Mouse (Mus musculus): ENCODE results near the gene Pde4c.

Gene Pde4c

DNA sequence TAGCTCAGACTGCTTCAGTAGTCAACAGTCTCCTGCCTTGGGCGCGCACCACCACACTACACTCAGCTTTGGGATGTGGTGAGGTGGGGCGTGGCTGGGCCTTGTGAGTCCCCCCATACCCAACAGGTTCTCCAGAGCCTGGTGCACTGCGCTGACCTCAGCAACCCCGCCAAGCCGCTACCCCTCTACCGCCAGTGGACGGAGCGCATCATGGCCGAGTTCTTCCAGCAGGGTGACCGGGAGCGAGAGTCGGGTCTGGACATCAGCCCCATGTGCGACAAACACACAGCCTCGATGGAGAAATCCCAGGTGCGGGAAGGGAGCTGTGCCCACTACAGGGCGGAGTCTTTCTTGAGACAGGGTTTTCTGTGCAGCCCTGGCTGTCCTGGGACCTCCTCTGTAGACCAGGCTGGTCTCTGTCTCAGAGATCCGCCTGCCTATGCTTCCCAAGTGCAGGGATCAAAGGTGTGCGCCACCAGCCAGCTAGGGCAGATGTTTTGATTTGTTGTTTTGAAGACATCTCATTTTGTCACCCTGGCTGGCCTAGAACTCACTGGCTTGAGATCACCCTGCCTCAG is 25.7 kb downstream of the Pde4c start:
- DNase-seq (ENCODE audit: extremely low read depth, low read depth, low spot score): no peak

- DNase-seq (ENCODE audit: extremely low read depth, low read depth, low spot score): no peak
Observed at GRCm38 (mm10) chr8:70750128-70750680, 26.7 kb downstream of the Pde4c start.

GRCm38 (mm10) chr8:70752000-70752764 is 28.7 kb downstream of the Pde4c start:
- DNase-seq (ENCODE audit: extremely low read depth, low read depth, low spot score): no peak

- no peak for DNase-seq (ENCODE audit: extremely low read depth, low read depth, low spot score)
Observed at GRCm38 (mm10) chr8:70753151-70753550, 29.6 kb downstream of the Pde4c start.

DNA sequence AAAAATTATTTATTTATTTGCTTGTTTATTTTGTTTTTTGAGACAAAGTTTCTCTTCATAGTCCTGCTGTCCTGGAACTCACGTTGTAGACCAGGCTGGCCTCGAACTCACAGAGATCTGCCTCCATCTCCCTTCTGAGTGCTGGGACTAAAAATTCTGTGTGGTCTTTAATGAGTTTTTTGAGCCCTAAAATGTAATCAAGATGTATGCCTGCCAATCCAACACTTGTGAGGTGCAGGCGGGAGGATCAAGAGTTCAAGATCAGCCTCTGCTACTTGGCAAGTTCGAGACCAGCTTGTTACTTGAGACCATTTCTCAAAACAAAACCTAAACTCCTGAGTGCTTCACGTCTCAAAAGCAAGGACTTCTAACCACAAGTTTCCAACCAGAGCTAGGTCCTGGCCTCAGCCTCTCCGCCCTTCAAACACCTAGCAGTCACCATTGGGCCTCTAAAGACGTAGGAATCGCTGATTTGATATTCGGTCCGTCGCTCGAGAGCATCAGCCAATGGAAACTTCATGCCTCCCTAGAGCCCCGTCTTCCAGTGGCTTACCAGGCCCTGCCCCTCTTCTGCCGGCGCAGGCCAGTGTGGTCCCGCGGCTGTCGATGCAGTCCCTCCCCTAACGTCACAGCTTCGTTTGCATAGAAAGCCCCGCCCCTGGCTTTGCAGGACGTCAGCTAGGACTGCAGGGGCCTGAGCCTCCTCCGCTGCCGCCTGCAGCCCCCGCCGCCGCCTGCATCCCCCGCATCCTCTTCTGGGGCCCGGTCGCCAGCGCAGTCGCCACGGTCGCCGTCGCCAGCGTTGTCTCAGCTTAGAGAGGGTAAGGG is 30.7 kb downstream of the Pde4c start, which contains the start of gene Rab3a:
TSS of gene Rab3a (plus strand) at position 637 of the 828 bp plus-strand sequence.
- no peak for DNase-seq (ENCODE audit: extremely low read depth, low read depth, low spot score)

DNA sequence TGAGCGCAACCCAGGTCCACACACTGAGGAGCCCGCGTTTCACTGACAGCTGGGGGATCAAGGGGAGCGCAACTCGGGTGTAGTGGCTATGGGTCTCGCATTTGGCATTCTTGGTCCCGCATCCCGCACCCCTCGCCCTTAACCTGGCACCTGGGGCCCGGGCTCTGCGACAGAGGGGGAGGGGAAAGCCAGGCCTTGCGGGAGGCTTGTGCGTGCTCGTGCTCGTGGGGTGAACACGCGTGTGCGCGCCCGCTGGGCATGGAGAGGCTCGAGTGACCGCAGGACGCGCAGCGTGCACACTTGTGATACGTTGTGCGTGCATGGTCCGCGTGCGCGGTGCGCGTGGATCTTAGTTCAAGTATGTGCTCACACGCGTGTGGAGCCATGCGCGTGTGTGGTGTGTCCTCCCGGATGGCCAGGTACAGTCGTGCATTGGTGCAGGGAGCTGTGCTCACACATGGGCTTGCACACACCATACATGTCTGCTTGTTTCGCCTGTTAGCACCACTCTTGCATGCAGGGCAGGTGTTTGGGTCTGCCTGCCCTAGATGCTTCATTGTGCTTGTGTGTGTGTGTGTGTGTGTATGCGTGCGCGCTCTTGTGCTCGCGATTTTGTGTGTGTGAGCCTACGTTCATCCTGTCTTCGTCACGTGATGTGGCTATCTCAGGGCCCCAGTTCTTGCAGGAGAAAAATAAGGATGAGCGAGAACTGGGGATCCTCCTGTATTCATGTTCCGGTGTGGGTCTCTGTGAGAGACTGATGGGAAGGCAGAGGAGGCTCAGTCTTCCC is 31.5 kb downstream of the Pde4c start:
- no peak for DNase-seq (ENCODE audit: extremely low read depth, low read depth, low spot score)

DNA sequence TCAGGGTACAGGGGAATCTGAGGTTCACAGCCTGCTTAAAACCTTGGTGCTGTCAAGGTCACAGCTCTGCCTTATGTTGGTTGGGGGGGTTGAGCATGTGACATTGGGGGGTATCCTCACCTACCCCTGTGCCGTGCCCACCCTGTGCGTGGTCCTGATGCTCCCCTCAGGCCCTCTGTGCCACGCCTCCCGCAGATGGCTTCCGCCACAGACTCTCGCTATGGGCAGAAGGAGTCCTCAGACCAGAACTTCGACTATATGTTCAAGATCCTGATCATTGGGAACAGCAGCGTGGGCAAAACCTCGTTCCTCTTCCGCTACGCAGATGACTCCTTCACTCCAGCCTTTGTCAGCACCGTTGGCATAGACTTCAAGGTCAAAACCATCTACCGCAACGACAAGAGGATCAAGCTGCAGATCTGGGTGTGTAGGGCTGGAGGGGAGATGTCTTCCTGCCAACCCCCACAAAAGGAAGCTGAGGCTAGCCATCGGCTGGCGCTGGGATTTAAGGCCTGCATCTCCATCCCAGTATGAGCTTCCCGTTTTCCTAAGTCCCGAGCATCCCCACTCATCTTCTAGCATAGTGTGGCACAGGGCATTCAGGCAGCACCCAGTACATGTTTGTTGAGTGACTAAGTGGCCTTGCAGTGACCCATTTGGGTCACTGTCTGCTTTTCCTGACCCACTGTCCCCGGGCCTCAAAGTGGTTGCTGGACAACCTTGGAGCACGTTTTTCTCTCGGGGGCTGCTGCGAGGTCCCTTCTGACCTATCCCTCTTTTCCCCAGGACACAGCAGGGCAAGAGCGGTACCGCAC is 32.3 kb downstream of the Pde4c start:
- no peak for DNase-seq (ENCODE audit: extremely low read depth, low read depth, low spot score)

- DNase-seq (ENCODE audit: extremely low read depth, low read depth, low spot score): no peak
Observed at GRCm38 (mm10) chr8:70756476-70757040, 33.0 kb downstream of the Pde4c start.

GRCm38 (mm10) chr8:70757523-70758307 is 34.2 kb downstream of the Pde4c start:
- no peak for DNase-seq (ENCODE audit: extremely low read depth, low read depth, low spot score)

GRCm38 (mm10) chr8:70758308-70758615 is 34.7 kb downstream of the Pde4c start:
- DNase-seq (ENCODE audit: extremely low read depth, low read depth, low spot score): no peak

- no peak for DNase-seq (ENCODE audit: extremely low read depth, low read depth, low spot score)
Observed at GRCm38 (mm10) chr8:70758616-70759561, 35.4 kb downstream of the Pde4c start.

DNA sequence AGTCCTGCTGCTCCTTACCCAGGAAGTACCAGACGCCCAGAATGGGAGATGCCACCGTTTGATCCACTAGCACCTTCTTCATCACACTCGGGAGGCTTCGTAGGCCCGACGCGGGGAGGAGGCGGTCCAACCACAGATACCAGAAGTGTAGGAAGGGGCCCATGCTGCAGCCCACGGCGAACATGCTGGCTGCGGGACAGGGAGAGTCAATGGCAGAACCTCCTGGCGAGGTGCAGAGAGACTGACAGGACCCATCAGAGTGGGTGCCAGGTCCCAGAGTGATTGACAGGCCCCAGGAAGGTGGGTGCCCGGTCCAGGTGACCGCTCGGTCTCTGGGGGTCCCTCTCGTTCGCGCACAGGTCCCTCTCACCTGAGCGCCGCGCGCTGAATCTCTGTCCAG is 36.8 kb downstream of the Pde4c start:
- DNase-seq (ENCODE audit: extremely low read depth, low read depth, low spot score): no peak

DNA sequence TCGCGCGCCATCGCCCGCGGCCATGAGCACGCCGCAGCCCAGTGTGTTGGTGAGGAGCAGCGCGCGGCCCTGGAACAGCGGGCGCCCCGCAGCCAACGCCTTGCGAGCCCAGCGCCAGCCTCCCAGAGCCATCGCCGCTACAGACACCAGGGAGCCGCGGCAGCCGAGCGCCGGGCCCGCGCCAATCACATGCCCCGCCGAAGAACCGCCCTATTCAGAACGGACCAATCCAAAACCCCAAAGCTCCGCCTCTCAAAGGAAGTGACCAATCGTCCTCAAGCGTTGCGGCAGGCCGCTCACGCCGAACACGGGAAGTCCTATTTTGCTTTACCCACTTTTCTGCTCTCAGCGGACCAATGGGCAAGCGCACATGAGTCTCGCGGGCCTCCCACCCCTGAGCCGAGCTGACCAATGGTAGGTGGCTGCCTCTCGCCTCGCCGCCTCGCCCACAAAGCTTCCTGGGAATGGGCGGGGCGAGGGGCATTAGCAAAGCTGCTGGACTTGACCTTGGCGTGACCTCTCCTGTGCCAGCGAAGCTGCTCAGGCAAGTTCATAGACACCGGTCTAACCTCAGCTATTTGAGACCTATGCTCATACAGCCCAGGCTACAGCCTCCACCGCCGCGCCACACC is 37.4 kb downstream of the Pde4c start, which contains the start of gene Mpv17l2:
TSS of gene Mpv17l2 (minus strand) at position 172 of the 632 bp plus-strand sequence.
- DNase-seq (ENCODE audit: extremely low read depth, low read depth, low spot score): peak; percentile 86

- DNase-seq (ENCODE audit: extremely low read depth, low read depth, low spot score): no peak
Observed at GRCm38 (mm10) chr8:70762118-70762517, 38.6 kb downstream of the Pde4c start.

DNA sequence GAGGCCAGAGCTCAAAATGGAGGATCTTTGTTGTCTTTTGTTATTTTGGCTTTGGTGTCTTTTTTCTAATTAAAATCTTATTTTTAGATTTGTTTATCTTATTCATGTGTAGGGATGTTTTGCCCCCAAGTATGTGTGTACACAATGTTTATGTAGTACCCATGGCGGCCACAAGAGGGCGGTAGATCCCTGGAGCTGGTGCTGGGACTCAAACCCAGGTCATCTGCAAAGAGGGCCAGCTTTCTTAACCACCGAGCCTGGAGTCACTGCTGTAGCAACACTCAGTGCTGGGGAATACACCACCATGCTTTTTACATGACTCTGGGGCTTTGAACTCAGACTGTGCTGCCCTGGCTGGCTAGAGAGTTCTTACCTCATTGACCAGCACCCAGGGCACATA is 39.8 kb downstream of the Pde4c start:
- no peak for DNase-seq (ENCODE audit: extremely low read depth, low read depth, low spot score)

- no peak for DNase-seq (ENCODE audit: extremely low read depth, low read depth, low spot score)
Observed at GRCm38 (mm10) chr8:70764026-70764425, 40.5 kb downstream of the Pde4c start.

- DNase-seq (ENCODE audit: extremely low read depth, low read depth, low spot score): no peak
Observed at GRCm38 (mm10) chr8:70764676-70765075, 41.2 kb downstream of the Pde4c start.
